Mouse (Mus musculus): ENCODE data around the gene Ern2. TPM values are rescaled to one million over a fixed set of nuclear protein-coding genes. Genes with fewer than 3 reads are reported as not detected.

Ern2 gene
- polyA plus RNA-seq, 1 experiment = not detected

GRCm38 (mm10) chr7:122206121-122206520 lies 20.1 kb upstream of the Ern2 start:
- 66% methylated on average over 2 of the region's 2 CpGs for WGBS
- Histone ChIP-seq H3K27ac (ENCODE audit: control insufficient read depth, insufficient read depth, low read depth, low read length, poor library complexity) (no peak overlapping the region), H3K4me3 (replicated peaks; ENCODE audit: control insufficient read depth, low read depth, low read length) (no peak overlapping the region), H3K4me1 (ENCODE audit: control insufficient read depth, insufficient read depth, low read length) (no peaks in the 10 kb centered on the region)
- TF ChIP-seq POLR2A (IDR thresholded peaks at IDR 0.05; ENCODE audit: borderline replicate concordance, control insufficient read depth, low read depth, low read length) = no peak
- no peak for TF ChIP-seq CTCF (IDR thresholded peaks at IDR 0.05; ENCODE audit: control insufficient read depth, insufficient read depth, low read length)

DNA sequence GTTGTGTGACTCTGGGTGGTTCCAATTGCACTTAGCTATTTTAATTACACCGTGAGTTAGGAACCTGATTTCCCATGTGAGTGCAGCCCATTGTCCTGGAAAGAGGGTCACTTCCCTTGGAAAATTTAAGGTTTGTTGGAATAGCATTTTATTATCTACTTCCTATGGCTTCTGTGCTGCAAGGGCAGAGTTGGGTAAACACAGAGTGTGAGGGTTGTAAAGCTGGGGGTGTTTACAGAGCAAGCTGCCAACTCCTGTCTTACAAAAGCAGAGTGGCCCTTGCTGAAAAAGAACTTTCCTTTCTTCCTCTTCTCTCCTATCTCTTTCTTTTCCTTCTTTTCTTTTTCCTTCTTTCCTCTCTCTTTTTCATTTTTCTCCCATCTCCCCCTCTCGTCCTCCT lies 17.9 kb upstream of the Ern2 start:
- Histone ChIP-seq H3K4me1 (ENCODE audit: control insufficient read depth, insufficient read depth, low read length) (no peaks in the 10 kb centered on the region), H3K4me3 (replicated peaks; ENCODE audit: control insufficient read depth, low read depth, low read length) (no peak overlapping the region), H3K27ac (ENCODE audit: control insufficient read depth, insufficient read depth, low read depth, low read length, poor library complexity) (no peak overlapping the region)
- WGBS = 54% methylated on average over 2 of the region's 2 CpGs
- TF ChIP-seq POLR2A (IDR thresholded peaks at IDR 0.05; ENCODE audit: borderline replicate concordance, control insufficient read depth, low read depth, low read length) (no peak), CTCF (IDR thresholded peaks at IDR 0.05; ENCODE audit: control insufficient read depth, insufficient read depth, low read length) (no peak)

DNA sequence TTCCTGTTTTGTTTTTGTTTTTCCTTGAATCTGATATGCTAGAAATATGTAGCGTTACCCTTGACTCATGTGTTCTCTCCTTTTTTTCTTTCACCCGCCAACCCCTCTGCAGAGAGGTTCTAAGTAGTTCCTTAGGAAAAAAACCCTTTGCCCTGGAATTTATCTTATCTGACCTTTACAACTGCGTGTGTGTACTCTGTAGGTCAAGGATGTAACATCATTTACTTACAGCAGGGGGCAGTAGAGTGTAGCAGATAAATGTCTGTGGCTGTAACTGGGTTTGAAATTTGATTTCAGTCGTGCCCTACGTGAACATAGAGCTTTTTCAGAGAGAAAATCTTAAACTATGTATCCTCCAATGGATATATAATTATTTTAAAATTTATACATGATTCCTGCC lies 13.3 kb upstream of the Ern2 start:
- Histone ChIP-seq H3K27ac (ENCODE audit: control insufficient read depth, insufficient read depth, low read depth, low read length, poor library complexity) (no peak overlapping the region), H3K4me1 (ENCODE audit: control insufficient read depth, insufficient read depth, low read length) (no peaks in the 10 kb centered on the region), H3K4me3 (replicated peaks; ENCODE audit: control insufficient read depth, low read depth, low read length) (no peak overlapping the region)
- TF ChIP-seq POLR2A (IDR thresholded peaks at IDR 0.05; ENCODE audit: borderline replicate concordance, control insufficient read depth, low read depth, low read length) = no peak
- TF ChIP-seq CTCF (IDR thresholded peaks at IDR 0.05; ENCODE audit: control insufficient read depth, insufficient read depth, low read length) = peak; percentile 31
- WGBS = 26% methylated on average over 5 of the region's 5 CpGs

DNA sequence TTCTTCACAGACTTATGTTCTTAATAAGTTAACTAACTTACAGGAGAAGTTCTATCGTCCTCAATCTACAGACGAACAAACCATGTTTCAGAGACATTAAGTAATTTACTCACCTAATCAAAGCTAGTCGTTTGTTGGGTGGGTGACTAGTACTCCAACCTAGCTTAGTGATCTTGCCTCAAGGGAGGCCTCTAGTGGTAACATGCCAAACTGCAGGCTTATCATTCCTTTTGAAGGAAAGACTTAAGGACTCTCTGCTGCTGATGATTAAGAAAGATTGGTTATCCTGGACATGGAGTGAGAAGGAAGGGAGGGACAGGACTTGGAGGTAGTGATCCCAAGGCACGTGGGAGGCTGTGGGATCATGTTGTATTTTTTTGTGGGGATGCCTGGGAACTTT lies 11.3 kb upstream of the Ern2 start:
- WGBS = 24% methylated on average over 4 of the region's 4 CpGs
- TF ChIP-seq POLR2A (IDR thresholded peaks at IDR 0.05; ENCODE audit: borderline replicate concordance, control insufficient read depth, low read depth, low read length) = no peak
- TF ChIP-seq CTCF (IDR thresholded peaks at IDR 0.05; ENCODE audit: control insufficient read depth, insufficient read depth, low read length) = no peak
- no peak overlapping the region for H3K4me3 ChIP-seq (replicated peaks; ENCODE audit: control insufficient read depth, low read depth, low read length)
- H3K4me1 ChIP-seq (ENCODE audit: control insufficient read depth, insufficient read depth, low read length) = no peaks in the 10 kb centered on the region
- no peak overlapping the region for H3K27ac ChIP-seq (ENCODE audit: control insufficient read depth, insufficient read depth, low read depth, low read length, poor library complexity)

DNA sequence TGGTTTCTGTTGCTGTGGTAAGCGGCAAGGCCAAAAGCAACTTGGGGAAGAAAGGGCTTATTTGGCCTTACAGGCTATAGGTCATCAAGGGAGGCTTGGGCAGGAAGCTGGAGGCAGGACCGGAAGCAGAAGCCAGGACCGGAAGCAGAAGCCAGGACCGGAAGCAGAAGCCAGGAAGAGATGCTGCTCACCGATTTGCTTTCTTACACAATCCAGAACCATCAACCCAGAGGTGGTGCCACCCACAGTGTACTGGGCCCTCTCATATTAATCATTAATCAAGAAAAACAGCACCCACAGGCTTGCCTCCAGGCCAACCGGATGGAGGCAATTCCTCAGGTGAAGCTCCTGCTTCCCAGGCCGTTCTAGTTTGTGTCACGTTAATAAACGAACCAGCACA lies 10.8 kb upstream of the Ern2 start:
- H3K4me3 ChIP-seq (replicated peaks; ENCODE audit: control insufficient read depth, low read depth, low read length) = no peak overlapping the region
- no peak for TF ChIP-seq POLR2A (IDR thresholded peaks at IDR 0.05; ENCODE audit: borderline replicate concordance, control insufficient read depth, low read depth, low read length)
- no peak for TF ChIP-seq CTCF (IDR thresholded peaks at IDR 0.05; ENCODE audit: control insufficient read depth, insufficient read depth, low read length)
- H3K27ac ChIP-seq (ENCODE audit: control insufficient read depth, insufficient read depth, low read depth, low read length, poor library complexity) = no peak overlapping the region
- WGBS = 63% methylated on average over 9 of the region's 9 CpGs
- no peaks in the 10 kb centered on the region for H3K4me1 ChIP-seq (ENCODE audit: control insufficient read depth, insufficient read depth, low read length)

- Histone ChIP-seq H3K4me1 (ENCODE audit: control insufficient read depth, insufficient read depth, low read length) (no peaks in the 10 kb centered on the region), H3K27ac (ENCODE audit: control insufficient read depth, insufficient read depth, low read depth, low read length, poor library complexity) (no peak overlapping the region), H3K4me3 (replicated peaks; ENCODE audit: control insufficient read depth, low read depth, low read length) (no peak overlapping the region)
- no peak for TF ChIP-seq CTCF (IDR thresholded peaks at IDR 0.05; ENCODE audit: control insufficient read depth, insufficient read depth, low read length)
- TF ChIP-seq POLR2A (IDR thresholded peaks at IDR 0.05; ENCODE audit: borderline replicate concordance, control insufficient read depth, low read depth, low read length) = no peak
Observed at GRCm38 (mm10) chr7:122193919-122194318, 7.9 kb upstream of the Ern2 start.

DNA sequence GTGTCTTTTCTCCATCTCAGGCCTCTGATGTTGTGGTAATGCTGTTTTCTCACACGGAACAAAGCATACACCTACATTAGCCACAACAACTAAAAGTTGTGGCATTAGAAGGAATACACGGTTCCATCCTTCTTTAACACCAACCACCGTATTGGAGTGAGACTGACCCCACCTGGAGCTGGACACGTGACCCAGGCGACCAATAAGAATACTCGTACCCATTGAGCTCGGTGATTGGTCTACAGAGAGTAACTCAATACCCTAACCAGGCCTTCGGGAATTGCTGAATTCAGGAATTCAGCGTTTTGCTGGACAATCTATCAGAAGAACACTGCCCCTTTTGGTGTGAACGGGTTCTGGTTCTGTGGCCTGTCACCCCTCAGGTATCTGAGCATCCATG lies 5.1 kb upstream of the Ern2 start:
- WGBS = 75% methylated on average over 10 of the region's 10 CpGs
- TF ChIP-seq CTCF (IDR thresholded peaks at IDR 0.05; ENCODE audit: control insufficient read depth, insufficient read depth, low read length) = no peak
- no peak for TF ChIP-seq POLR2A (IDR thresholded peaks at IDR 0.05; ENCODE audit: borderline replicate concordance, control insufficient read depth, low read depth, low read length)

DNA sequence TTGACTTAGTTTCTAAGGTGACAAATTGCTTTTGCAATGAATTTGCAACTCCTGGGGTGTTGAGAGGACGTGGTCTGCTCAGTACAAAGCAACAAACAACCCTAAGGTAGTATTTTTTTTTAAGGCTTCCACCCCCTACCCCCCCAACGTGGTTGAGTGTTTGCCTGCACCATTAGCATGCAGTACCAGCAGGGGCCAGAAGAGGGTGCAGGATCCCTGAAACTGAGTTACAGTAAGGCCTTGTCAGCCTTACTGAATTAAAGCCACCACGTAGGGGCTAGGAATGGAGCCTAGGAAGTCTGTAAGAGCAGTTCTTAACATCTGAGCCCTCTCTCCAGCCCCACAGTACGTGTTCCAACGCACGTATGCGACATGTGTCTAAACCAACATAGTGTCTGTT lies 3.5 kb upstream of the Ern2 start:
- WGBS = 34% methylated on average over 7 of the region's 7 CpGs
- TF ChIP-seq POLR2A (IDR thresholded peaks at IDR 0.05; ENCODE audit: borderline replicate concordance, control insufficient read depth, low read depth, low read length) (no peak), CTCF (IDR thresholded peaks at IDR 0.05; ENCODE audit: control insufficient read depth, insufficient read depth, low read length) (peak; percentile 83)
- no peak overlapping the region for H3K27ac ChIP-seq (ENCODE audit: control insufficient read depth, insufficient read depth, low read depth, low read length, poor library complexity)
- H3K4me3 ChIP-seq (replicated peaks; ENCODE audit: control insufficient read depth, low read depth, low read length) = no peak overlapping the region
- no peaks in the 10 kb centered on the region for H3K4me1 ChIP-seq (ENCODE audit: control insufficient read depth, insufficient read depth, low read length)

More for the DNA sequence above, 5.1 kb upstream of the Ern2 start:
- Histone ChIP-seq H3K4me3 (replicated peaks; ENCODE audit: control insufficient read depth, low read depth, low read length) (no peak overlapping the region), H3K27ac (ENCODE audit: control insufficient read depth, insufficient read depth, low read depth, low read length, poor library complexity) (no peak overlapping the region), H3K4me1 (ENCODE audit: control insufficient read depth, insufficient read depth, low read length) (no peaks in the 10 kb centered on the region)

DNA sequence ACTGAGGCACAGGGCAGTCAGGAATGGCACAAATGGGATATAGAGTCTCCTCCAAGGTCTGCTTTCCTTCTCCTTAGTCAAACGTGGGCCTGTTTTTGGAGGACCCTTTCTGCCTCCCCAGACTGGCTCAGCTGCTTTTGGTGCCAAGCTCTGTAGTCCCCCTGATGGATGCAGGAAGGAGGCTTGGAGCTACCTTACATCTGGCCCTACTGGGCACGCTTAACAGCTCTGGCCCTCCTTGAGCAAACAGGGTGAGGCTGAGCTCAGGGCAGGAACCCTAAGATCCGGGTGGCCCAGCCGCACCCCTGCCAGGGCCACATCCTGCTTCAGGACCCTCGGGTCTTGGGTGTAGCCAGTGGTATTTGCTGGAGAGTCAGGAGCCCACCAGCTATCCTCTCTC lies 1.4 kb downstream of the Ern2 start:
- no peak overlapping the region for H3K4me3 ChIP-seq (replicated peaks; ENCODE audit: control insufficient read depth, low read depth, low read length)
- no peak overlapping the region for H3K27ac ChIP-seq (ENCODE audit: control insufficient read depth, insufficient read depth, low read depth, low read length, poor library complexity)
- 60% methylated on average over 5 of the region's 5 CpGs for WGBS
- no peak for TF ChIP-seq POLR2A (IDR thresholded peaks at IDR 0.05; ENCODE audit: borderline replicate concordance, control insufficient read depth, low read depth, low read length)
- TF ChIP-seq CTCF (IDR thresholded peaks at IDR 0.05; ENCODE audit: control insufficient read depth, insufficient read depth, low read length) = no peak
- H3K4me1 ChIP-seq (ENCODE audit: control insufficient read depth, insufficient read depth, low read length) = no peaks in the 10 kb centered on the region

Measured in bone marrow, adult 2 months (tissue).